Mouse (Mus musculus): Measurements from ENCODE around the gene Dlgap4. TPM values are rescaled to one million over a fixed set of nuclear protein-coding genes. Genes with fewer than 3 reads are reported as not detected.

Dlgap4 gene
- polyA plus RNA-seq, 1 experiment: 40.7 TPM

DNA sequence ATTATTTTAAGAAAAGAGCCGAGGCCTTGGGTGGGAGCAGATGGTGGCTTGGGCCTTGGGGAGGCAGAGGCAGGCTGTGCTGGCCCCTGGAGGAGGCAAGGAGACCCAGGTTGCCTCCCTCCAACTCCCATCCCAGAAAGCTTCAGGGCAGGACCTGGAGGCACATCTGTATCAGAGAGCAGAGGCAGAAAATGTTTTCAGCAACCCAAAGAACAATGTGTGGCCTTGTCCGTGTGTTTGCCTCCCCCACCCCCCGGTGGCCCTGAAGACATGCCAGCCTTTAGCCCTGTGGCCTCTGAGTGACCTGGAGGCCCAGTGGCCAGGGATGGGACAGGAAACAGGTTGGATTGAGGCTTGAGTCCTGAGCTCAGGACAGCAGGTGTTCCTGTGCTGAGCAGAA lies 8.4 kb upstream of the Dlgap4 start:
- no peaks in the 10 kb centered on the region for H3K79me2 ChIP-seq (ENCODE audit: control insufficient read depth, insufficient read depth)
- no peaks in the 10 kb centered on the region for H3K79me3 ChIP-seq (ENCODE audit: low read depth)
- H3K4me3 ChIP-seq (ENCODE audit: insufficient read depth, poor library complexity, severe bottlenecking): no peak overlapping the region
- H3ac ChIP-seq (ENCODE audit: control insufficient read depth, insufficient read length, low read depth): no peak overlapping the region
- no peaks in the 10 kb centered on the region for H3K36me3 ChIP-seq (ENCODE audit: control insufficient read depth, insufficient read depth)
- peaks cover 63% of the 10 kb centered on the region for H3K27me3 ChIP-seq (ENCODE audit: control insufficient read depth, insufficient read depth, insufficient read length)
- TF ChIP-seq MYOG (IDR thresholded peaks at IDR 0.05; ENCODE audit: control insufficient read depth, extremely low read depth, insufficient read length) (no peak), CTCF (IDR thresholded peaks at IDR 0.05; ENCODE audit: control insufficient read depth, insufficient read depth, insufficient read length) (no peak), FOSL1 (IDR thresholded peaks at IDR 0.05; ENCODE audit: insufficient read depth, low read length, poor library complexity, severe bottlenecking) (no peak)

- Histone ChIP-seq H3K36me3 (ENCODE audit: control insufficient read depth, insufficient read depth) (no peaks in the 10 kb centered on the region), H3K4me3 (ENCODE audit: insufficient read depth, poor library complexity, severe bottlenecking) (no peak overlapping the region), H3ac (ENCODE audit: control insufficient read depth, insufficient read length, low read depth) (no peak overlapping the region), H3K79me3 (ENCODE audit: low read depth) (no peaks in the 10 kb centered on the region), H3K27me3 (ENCODE audit: control insufficient read depth, insufficient read depth, insufficient read length) (peaks cover 66% of the 10 kb centered on the region), H3K79me2 (ENCODE audit: control insufficient read depth, insufficient read depth) (no peaks in the 10 kb centered on the region)
- TF ChIP-seq FOSL1 (IDR thresholded peaks at IDR 0.05; ENCODE audit: insufficient read depth, low read length, poor library complexity, severe bottlenecking) (no peak), MYOD1 (IDR thresholded peaks at IDR 0.05; ENCODE audit: control insufficient read depth, insufficient read length, low read depth) (no peak), CEBPB (IDR thresholded peaks at IDR 0.05; ENCODE audit: low read depth) (no peak), MYOG (IDR thresholded peaks at IDR 0.05; ENCODE audit: control insufficient read depth, extremely low read depth, insufficient read length) (no peak), MAX (IDR thresholded peaks at IDR 0.05) (no peak), USF1 (IDR thresholded peaks at IDR 0.05; ENCODE audit: low read depth) (no peak), CTCF (IDR thresholded peaks at IDR 0.05; ENCODE audit: control insufficient read depth, insufficient read depth, insufficient read length) (no peak)
Measured at GRCm38 (mm10) chr2:156605971-156606370, 7.5 kb upstream of the Dlgap4 start.

- H3K79me3 ChIP-seq (ENCODE audit: low read depth): no peaks in the 10 kb centered on the region
- H3K79me2 ChIP-seq (ENCODE audit: control insufficient read depth, insufficient read depth): no peaks in the 10 kb centered on the region
- TF ChIP-seq USF1 (IDR thresholded peaks at IDR 0.05; ENCODE audit: low read depth): no peak
- TF ChIP-seq CEBPB (IDR thresholded peaks at IDR 0.05; ENCODE audit: low read depth): no peak
- no peak for TF ChIP-seq FOSL1 (IDR thresholded peaks at IDR 0.05; ENCODE audit: insufficient read depth, low read length, poor library complexity, severe bottlenecking)
- no peak for TF ChIP-seq MYOG (IDR thresholded peaks at IDR 0.05; ENCODE audit: control insufficient read depth, extremely low read depth, insufficient read length)
- TF ChIP-seq CTCF (IDR thresholded peaks at IDR 0.05; ENCODE audit: control insufficient read depth, insufficient read depth, insufficient read length): no peak
- TF ChIP-seq MYOD1 (IDR thresholded peaks at IDR 0.05; ENCODE audit: control insufficient read depth, insufficient read length, low read depth): no peak
- no peak for TF ChIP-seq MAX (IDR thresholded peaks at IDR 0.05)
- H3K27me3 ChIP-seq (ENCODE audit: control insufficient read depth, insufficient read depth, insufficient read length): peaks cover 93% of the 10 kb centered on the region
- H3K36me3 ChIP-seq (ENCODE audit: control insufficient read depth, insufficient read depth): no peaks in the 10 kb centered on the region
- H3K4me3 ChIP-seq (ENCODE audit: insufficient read depth, poor library complexity, severe bottlenecking): no peak overlapping the region
- no peak overlapping the region for H3ac ChIP-seq (ENCODE audit: control insufficient read depth, insufficient read length, low read depth)
Measured at GRCm38 (mm10) chr2:156613081-156613540, 394 bp upstream of the Dlgap4 start.

- Histone ChIP-seq H3K79me2 (ENCODE audit: control insufficient read depth, insufficient read depth) (no peaks in the 10 kb centered on the region), H3K79me3 (ENCODE audit: low read depth) (no peaks in the 10 kb centered on the region), H3ac (ENCODE audit: control insufficient read depth, insufficient read length, low read depth) (no peak overlapping the region), H3K4me3 (ENCODE audit: insufficient read depth, poor library complexity, severe bottlenecking) (no peak overlapping the region), H3K27me3 (ENCODE audit: control insufficient read depth, insufficient read depth, insufficient read length) (peaks cover 94% of the 10 kb centered on the region), H3K36me3 (ENCODE audit: control insufficient read depth, insufficient read depth) (no peaks in the 10 kb centered on the region)
- TF ChIP-seq MYOG (IDR thresholded peaks at IDR 0.05; ENCODE audit: control insufficient read depth, extremely low read depth, insufficient read length) (no peak), MYOD1 (IDR thresholded peaks at IDR 0.05; ENCODE audit: control insufficient read depth, insufficient read length, low read depth) (no peak), CTCF (IDR thresholded peaks at IDR 0.05; ENCODE audit: control insufficient read depth, insufficient read depth, insufficient read length) (no peak), MAX (IDR thresholded peaks at IDR 0.05) (no peak), CEBPB (IDR thresholded peaks at IDR 0.05; ENCODE audit: low read depth) (no peak), FOSL1 (IDR thresholded peaks at IDR 0.05; ENCODE audit: insufficient read depth, low read length, poor library complexity, severe bottlenecking) (no peak), USF1 (IDR thresholded peaks at IDR 0.05; ENCODE audit: low read depth) (no peak)
Measured at GRCm38 (mm10) chr2:156614258-156614556, 702 bp downstream of the Dlgap4 start.

DNA sequence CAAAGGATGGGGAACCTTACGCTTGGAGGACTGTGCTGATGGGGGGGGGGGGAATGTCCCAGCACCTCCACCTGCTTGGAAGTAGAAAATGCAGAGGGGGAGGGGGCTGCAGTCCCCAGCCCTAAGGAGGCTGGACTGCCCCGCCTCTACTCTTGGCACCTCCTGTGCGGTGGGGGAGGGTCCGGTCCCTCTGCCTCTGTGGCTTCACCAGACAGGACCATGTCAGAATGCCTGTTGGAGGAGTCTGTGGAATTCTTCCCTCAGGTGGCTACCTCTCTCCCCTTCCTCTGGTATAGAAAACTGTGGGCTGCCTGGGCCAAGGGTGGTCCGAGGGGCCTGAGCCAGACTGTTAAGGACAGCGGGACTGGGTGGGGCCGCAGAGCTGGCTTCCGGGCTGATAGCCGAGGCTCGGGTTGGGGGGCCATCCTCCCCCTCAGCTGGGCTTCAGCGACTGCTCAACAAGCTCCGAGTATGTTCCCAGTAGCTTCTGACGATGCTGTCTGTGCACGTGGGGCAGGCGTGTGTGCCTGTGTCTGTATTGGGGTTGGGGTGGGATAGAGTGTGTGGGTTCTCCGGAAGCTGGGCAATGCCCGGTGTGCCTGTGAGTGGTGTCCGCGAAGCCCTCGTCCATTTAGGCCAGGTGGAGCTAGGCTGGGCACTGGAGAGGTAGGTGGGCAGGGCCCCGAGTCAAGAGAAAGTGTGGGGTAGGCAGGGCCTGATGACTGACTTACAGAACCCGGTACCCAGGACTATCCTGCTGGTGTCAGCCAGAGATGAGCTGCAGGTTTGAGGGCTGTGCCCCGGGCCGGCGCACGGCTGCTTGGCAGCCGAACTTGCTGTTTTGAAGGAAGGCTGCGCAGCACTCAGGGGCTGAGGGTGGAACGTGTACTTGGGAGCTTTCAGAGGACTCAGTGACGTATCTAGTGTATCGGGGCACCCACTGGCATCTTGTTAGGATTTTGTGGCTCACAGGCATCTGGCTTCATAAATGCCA lies 1.5 kb downstream of the Dlgap4 start:
- no peak overlapping the region for H3K4me3 ChIP-seq (ENCODE audit: insufficient read depth, poor library complexity, severe bottlenecking)
- no peaks in the 10 kb centered on the region for H3K79me2 ChIP-seq (ENCODE audit: control insufficient read depth, insufficient read depth)
- H3ac ChIP-seq (ENCODE audit: control insufficient read depth, insufficient read length, low read depth): no peak overlapping the region
- peaks cover 94% of the 10 kb centered on the region for H3K27me3 ChIP-seq (ENCODE audit: control insufficient read depth, insufficient read depth, insufficient read length)
- H3K79me3 ChIP-seq (ENCODE audit: low read depth): no peaks in the 10 kb centered on the region
- TF ChIP-seq FOSL1 (IDR thresholded peaks at IDR 0.05; ENCODE audit: insufficient read depth, low read length, poor library complexity, severe bottlenecking): no peak
- TF ChIP-seq CTCF (IDR thresholded peaks at IDR 0.05; ENCODE audit: control insufficient read depth, insufficient read depth, insufficient read length): no peak
- TF ChIP-seq MYOG (IDR thresholded peaks at IDR 0.05; ENCODE audit: control insufficient read depth, extremely low read depth, insufficient read length): no peak
- TF ChIP-seq MYOD1 (IDR thresholded peaks at IDR 0.05; ENCODE audit: control insufficient read depth, insufficient read length, low read depth): no peak
- TF ChIP-seq USF1 (IDR thresholded peaks at IDR 0.05; ENCODE audit: low read depth): no peak
- no peak for TF ChIP-seq MAX (IDR thresholded peaks at IDR 0.05)
- TF ChIP-seq CEBPB (IDR thresholded peaks at IDR 0.05; ENCODE audit: low read depth): no peak
- no peaks in the 10 kb centered on the region for H3K36me3 ChIP-seq (ENCODE audit: control insufficient read depth, insufficient read depth)
